ENCODE assay signal across 28 mouse cellular contexts in genomic region chr19:42716507-42716906, GRCm38 (mm10). TPM values are rescaled to one million over a fixed set of nuclear protein-coding genes. Genes with fewer than 3 reads are reported as not detected.
DNase-seq lines count a peak whose midpoint lies in the region; ATAC-seq lines count a peak whose summit lies in the region.
"Had no signal": no experiment of that assay in that cellular context is flagged by ENCODE, and none has a peak within 500 bp of the region (broad histone marks: within the 10 kb centered on the region; RNA-seq: fewer than 3 reads in every experiment).

No protein-coding gene starts in this region.

- intact Hi-C loops in left cerebral cortex, postnatal 14 days (cut with DNase I): no loop called here
- intact Hi-C loops in left cerebral cortex, postnatal 25 days (cut with DNase I): no loop called here

- no peak overlapping the region for H3K4me3 ChIP-seq in hindbrain, embryonic 12.5 days
- H3K4me3 ChIP-seq: gastrocnemius, adult 2 months; limb, embryonic 12.5 days; midbrain, embryonic 10.5 days; myocyte; neural tube, embryonic 13.5 days had no signal

- no peaks in the 10 kb centered on the region for H3K36me3 ChIP-seq in hindbrain, embryonic 12.5 days
- H3K36me3 ChIP-seq: limb, embryonic 12.5 days; midbrain, embryonic 10.5 days; neural tube, embryonic 13.5 days had no signal

- peak; percentile 9 to 32 for DNase-seq in left cerebral cortex, adult 18-20 months (ENCODE audit: low spot score in 2 of 2)
- no peak for DNase-seq in left cerebral cortex, postnatal 14 days (ENCODE audit: low spot score in 2 of 2)
- peak; percentile 70 for DNase-seq in brain, adult 2 months (ENCODE audit: low read depth, low spot score)
- peak; percentile 62 to 88 for DNase-seq in layer of hippocampus, adult 18-20 months (ENCODE audit: low spot score in 2 of 2)
- DNase-seq in left cerebral cortex, postnatal 25 days (ENCODE audit: low spot score in 2 of 2): peak; percentile 48 to 51
- no peak for DNase-seq in kidney, postnatal 25 days
- DNase-seq: adrenal gland, adult 8-10 months; cerebellum, adult 9-10 months; gastrocnemius, adult 2 months; heart, postnatal 36 days; kidney, adult 2 months; liver, postnatal 0 days; retina, postnatal 1 day; spleen, adult 18-20 months; thymus, postnatal 25 days had no signal

- no peak overlapping the region for H3K9ac ChIP-seq in hindbrain, embryonic 12.5 days
- H3K9ac ChIP-seq: hindbrain, embryonic 14.5 days; limb, embryonic 12.5 days; liver, postnatal 0 days; neural tube, embryonic 13.5 days had no signal

- H3K4me2 ChIP-seq in hindbrain, embryonic 12.5 days (replicated peaks): no peak overlapping the region
- H3K4me2 ChIP-seq: hindbrain, embryonic 14.5 days; limb, embryonic 12.5 days; liver, embryonic 11.5 days; neural tube, embryonic 13.5 days had no signal

- no peak for ATAC-seq in hindbrain, embryonic 12.5 days (ENCODE audit: low FRiP score)
- ATAC-seq: activated CD4-positive, CD25-positive, alpha-beta regulatory T cell, adult 4 months; forebrain, embryonic 14.5 days; inflammation-experienced regulatory T-cells, adult 6 months; liver, postnatal 0 days; lung, postnatal 0 days; midbrain, embryonic 16.5 days had no signal

- no peaks in the 10 kb centered on the region for H3K9me3 ChIP-seq in hindbrain, embryonic 12.5 days (replicated peaks)
- H3K9me3 ChIP-seq: limb, embryonic 12.5 days; midbrain, embryonic 10.5 days; neural tube, embryonic 13.5 days had no signal

- H3K27ac ChIP-seq in hindbrain, embryonic 12.5 days: no peak overlapping the region
- H3K27ac ChIP-seq: gastrocnemius, adult 2 months; hindbrain, embryonic 14.5 days; kidney, postnatal 0 days; limb, embryonic 12.5 days; midbrain, embryonic 10.5 days; neural tube, embryonic 13.5 days had no signal

- H3K4me1 ChIP-seq in hindbrain, embryonic 12.5 days: no peaks in the 10 kb centered on the region

- no peaks in the 10 kb centered on the region for H3K27me3 ChIP-seq in hindbrain, embryonic 12.5 days

- 67% methylated on average over 7 of the region's 7 CpGs for WGBS in hindbrain, embryonic 12.5 days

RNA-seq across cellular contexts. Expression of gene Pyroxd2, which starts 36.1 kb away (rescaled TPM):
- total RNA-seq in left cerebral cortex, adult 18-20 months (2021): 1 to 10 TPM; 2.9 to 3.0 TPM
- total RNA-seq in left cerebral cortex, postnatal 14 days (2021): 1 to 10 TPM; 2.8 to 2.9 TPM
- total RNA-seq in layer of hippocampus, adult 18-20 months (2021): 1 to 10 TPM; 2.5 to 3.5 TPM
- total RNA-seq in left cerebral cortex, postnatal 25 days (2021): 1 to 10 TPM; 2.0 to 2.6 TPM
- 1.2 and 1.7 TPM in 2 replicates for polyA plus RNA-seq in hindbrain, embryonic 12.5 days (2016; fragmentation: Nextera tagmentation; extraction: Ambion mirVana)

Comparison
In these comparisons a context has a peak if more than half of its experiments do, and no peak if none do; other contexts are left out.
1. DNase-seq: peak in left cerebral cortex, adult 18-20 months (2 of 2), brain, adult 2 months (single experiment), layer of hippocampus, adult 18-20 months (2 of 2) and left cerebral cortex, postnatal 25 days (2 of 2); none in left cerebral cortex, postnatal 14 days (0 of 2) and kidney, postnatal 25 days (0 of 2).